Mouse (Mus musculus) telencephalon, adult 2 months (tissue): Measurements from ENCODE around the gene 4930503E14Rik.
"Not testable (repeated sequence)": the region's sequence is repeated elsewhere in the genome, so short reads cannot be mapped to it uniquely, and the experiment has no call there.

Experiments
- DNase-seq: peaks from one replicate; pipeline ENCODE4 v3.0.0-alpha.2; 2011; ENCODE audit warnings: low read depth, low spot score

The 4930503E14Rik gene

DNA sequence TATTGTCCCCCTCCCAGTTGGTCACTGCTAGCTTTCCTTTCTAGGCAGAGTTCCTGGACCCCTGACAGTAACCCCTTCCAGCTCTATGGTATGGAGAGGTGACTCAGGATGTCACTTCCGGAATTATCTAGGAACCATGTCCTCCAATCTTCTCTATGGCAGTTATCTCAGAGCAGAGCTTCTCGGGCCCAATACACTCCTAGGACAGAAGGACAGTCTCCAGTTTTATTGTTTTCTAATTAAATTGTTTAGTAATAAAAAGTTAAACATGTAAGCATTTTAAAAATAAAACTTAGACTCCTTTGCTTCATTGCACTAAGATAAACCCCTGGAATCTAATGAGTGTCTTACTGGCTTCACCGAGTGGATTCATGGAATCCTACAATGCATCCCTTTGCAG lies at the start of gene 4930503E14Rik:
TSS of gene 4930503E14Rik (minus strand) at position 101 of the 400 bp plus-strand sequence.
- not testable (repeated sequence) for DNase-seq

DNA sequence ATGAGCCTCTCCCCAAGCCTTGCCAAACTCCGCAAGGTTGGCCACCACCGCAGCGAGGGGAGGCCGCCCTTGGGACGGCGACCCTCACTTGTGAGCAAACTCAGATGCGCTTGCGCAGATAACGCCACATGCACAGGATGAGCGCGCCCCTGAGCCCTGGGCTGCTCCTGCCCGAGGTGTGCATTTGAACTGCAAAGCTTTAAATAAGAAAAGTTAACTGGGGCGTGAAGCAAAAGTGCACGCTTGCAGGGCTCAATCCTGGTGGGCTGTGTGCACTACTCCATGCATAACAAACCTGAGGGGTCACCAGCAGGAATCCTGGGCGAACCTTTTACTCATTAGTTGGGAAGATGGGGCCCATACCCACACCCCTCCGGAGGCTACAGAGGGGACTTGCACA lies 35.0 kb upstream of the 4930503E14Rik start:
- no peak for DNase-seq

DNA sequence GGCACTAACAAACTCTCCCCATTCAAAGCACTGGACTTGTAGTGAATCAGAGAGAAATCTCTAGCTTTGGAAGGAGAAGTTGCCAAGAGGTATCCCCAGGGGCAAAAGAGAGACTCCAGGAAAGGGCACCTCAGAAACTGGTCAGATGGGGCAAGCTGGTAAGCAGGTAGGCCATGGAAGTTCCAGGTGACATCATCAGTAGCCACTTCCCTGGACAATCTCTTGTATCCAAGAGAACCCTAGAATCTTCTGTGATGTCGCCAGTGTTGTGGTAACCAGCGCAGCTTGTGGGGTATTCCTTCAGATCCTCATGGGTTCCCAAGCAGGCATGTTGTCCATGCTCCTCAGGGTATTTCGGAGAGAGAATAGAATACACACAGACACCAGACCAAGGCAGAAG lies 15.7 kb downstream of the 4930503E14Rik start, which contains the start of gene Gm8212:
TSS of gene Gm8212 (plus strand) at position 301 of the 400 bp plus-strand sequence.
- DNase-seq, result not testable (repeated sequence)

DNA sequence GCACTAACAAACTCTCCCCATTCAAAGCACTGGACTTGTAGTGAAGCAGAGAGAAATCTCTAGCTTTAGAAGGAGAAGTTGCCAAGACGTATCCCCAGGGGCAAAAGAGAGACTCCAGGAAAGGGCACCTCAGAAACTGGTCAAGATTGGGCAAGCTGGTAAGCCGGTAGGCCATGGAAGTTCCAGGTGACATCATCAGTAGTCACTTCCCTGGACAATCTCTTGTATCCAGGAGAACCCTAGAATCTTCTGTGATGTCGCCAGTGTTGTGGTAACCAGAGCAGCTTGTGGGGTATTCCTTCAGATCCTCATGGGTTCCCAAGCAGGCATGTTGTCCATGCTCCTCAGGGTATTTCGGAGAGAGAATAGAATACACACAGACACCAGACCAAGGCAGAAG lies 89.5 kb downstream of the 4930503E14Rik start, which contains the start of gene Gm3327:
TSS of gene Gm3327 (plus strand) at position 301 of the 400 bp plus-strand sequence.
- not testable (repeated sequence) for DNase-seq
